Mouse (Mus musculus) ES-E14 (cell line): ENCODE data around the gene Hist1h4f. TPM values are rescaled to one million over a fixed set of nuclear protein-coding genes. Genes with fewer than 3 reads are reported as not detected.
"Not testable (repeated sequence)": the region's sequence is repeated elsewhere in the genome, so short reads cannot be mapped to it uniquely, and the experiment has no call there.

Experiments used
- DNase-seq: peaks from one replicate; pipeline ENCODE4 v3.0.0-alpha.2; 2013; ENCODE audit warnings: low read depth, low spot score
- H3K27ac ChIP-seq: 2 replicates; pipeline ENCODE4 v1.5.1; 2012; ENCODE audit warnings: low read depth, mild to moderate bottlenecking, low read length, moderate library complexity, mixed read lengths; ENCODE audit not compliant: poor library complexity, insufficient read depth, severe bottlenecking
- H3K36me3 ChIP-seq: 2 replicates; pipeline ENCODE4 v1.6.1; 2012; ENCODE audit warnings: mild to moderate bottlenecking, low read length, moderate library complexity, mixed read lengths; ENCODE audit not compliant: control insufficient read depth, poor library complexity, insufficient read depth, severe bottlenecking
- H3K4me1 ChIP-seq, 2 experiments: fragments of 150-350 bp in 1 of 2; sonication (generic) in 1 of 2; 2 replicates each; pipeline ENCODE4 v1.6.1; 2012; ENCODE audit warnings: low read length in 2 of 2, mild to moderate bottlenecking in 1 of 2, mixed read lengths in 1 of 2; ENCODE audit not compliant: control insufficient read depth in 2 of 2, insufficient read depth in 2 of 2, poor library complexity in 1 of 2
- H3K4me3 ChIP-seq, 2 experiments: fragments of 150-350 bp in 1 of 2; sonication (generic) in 1 of 2; 2 replicates each; pipeline ENCODE4 v1.5.1; 2012; ENCODE audit warnings: low read length in 2 of 2, low read depth in 1 of 2, mild to moderate bottlenecking in 1 of 2, mixed read lengths in 1 of 2; ENCODE audit not compliant: insufficient read depth in 1 of 2, poor library complexity in 1 of 2, severe bottlenecking in 1 of 2
- H3K9ac ChIP-seq: 2 replicates; pipeline ENCODE4 v1.6.1; 2012; ENCODE audit warnings: low read depth, mild to moderate bottlenecking, low read length, mixed read lengths; ENCODE audit not compliant: poor library complexity, insufficient read depth, severe bottlenecking
- H3K9me3 ChIP-seq: fragments of 150-350 bp; sonication (generic); 2 replicates; pipeline ENCODE4 v1.6.1; 2012; ENCODE audit warnings: low read depth, mild to moderate bottlenecking, low read length; ENCODE audit not compliant: control insufficient read depth, insufficient read depth
- CHD2 ChIP-seq: IDR thresholded peaks from 2 replicates; pipeline ENCODE4 v1.6.1; 2014; ENCODE audit warnings: mild to moderate bottlenecking, low read depth, low read length, inconsistent platforms
- HCFC1 ChIP-seq: IDR thresholded peaks from 2 replicates; pipeline ENCODE4 v1.6.1; 2012; ENCODE audit warnings: low read length, inconsistent platforms, borderline replicate concordance; ENCODE audit not compliant: insufficient read depth
- MAFK ChIP-seq: IDR thresholded peaks from 2 replicates; pipeline ENCODE4 v1.6.1; 2014; ENCODE audit warnings: mild to moderate bottlenecking, low read depth, low read length, inconsistent platforms; ENCODE audit not compliant: insufficient read depth
- ZC3H11A ChIP-seq: IDR thresholded peaks from 2 replicates; pipeline ENCODE4 v1.6.1; 2012; ENCODE audit warnings: low read depth, mild to moderate bottlenecking, inconsistent platforms, low read length, borderline replicate concordance
- ZNF384 ChIP-seq: IDR thresholded peaks from 2 replicates; pipeline ENCODE4 v1.6.1; 2012; ENCODE audit warnings: low read depth, low read length, inconsistent platforms
- in situ Hi-C, 2 experiments: fragments of 600-800 bp; cut with MboI; formaldehyde crosslinking; loops; one replicate each; pipeline ENCODE4 v1.15.1; 2025; ENCODE audit warnings: low sequenced_read_pairs in 2 of 2, inconsistent platforms in 1 of 2; ENCODE audit not compliant: unreplicated experiment in 2 of 2
- total RNA-seq: library from RNA; depleted of rRNA; stranded (reverse); fragments of 300-350 nt; gene quantifications from 2 replicates; pipeline ENCODE4 v1.2.3, GENCODE M21; 2012

The Hist1h4f gene
- total RNA-seq, 1 experiment: 2,172 TPM

DNA sequence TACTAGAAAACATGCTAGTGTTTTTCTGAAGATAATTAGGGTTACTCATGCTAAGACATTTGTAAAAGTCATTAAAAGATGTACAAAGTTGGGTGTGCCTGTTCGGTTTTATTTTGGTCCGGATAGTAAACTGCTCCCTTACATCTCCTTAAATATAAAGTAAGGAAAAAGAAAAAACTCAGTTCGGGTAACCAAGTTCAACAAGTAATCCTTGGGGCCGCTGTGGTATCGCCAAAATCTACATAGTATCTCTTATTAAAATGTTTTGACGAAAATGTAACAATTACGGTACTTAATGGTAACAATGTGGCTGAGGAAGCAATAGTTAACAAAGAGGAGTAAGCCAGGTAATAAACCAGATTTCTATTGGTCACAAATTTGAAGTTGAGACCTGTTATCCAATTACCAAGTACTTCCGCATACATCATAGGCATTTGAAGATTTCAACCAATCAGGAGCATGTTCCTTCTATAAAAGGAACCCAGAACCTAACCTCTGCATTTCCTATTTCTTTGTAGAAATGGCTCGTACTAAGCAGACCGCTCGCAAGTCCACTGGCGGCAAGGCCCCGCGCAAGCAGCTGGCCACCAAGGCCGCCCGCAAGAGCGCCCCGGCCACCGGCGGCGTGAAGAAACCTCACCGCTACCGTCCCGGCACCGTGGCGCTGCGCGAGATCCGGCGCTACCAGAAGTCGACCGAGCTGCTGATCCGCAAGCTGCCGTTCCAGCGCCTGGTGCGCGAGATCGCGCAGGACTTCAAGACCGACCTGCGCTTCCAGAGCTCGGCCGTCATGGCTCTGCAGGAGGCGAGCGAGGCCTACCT is 7.3 kb downstream of the Hist1h4f start, which contains the start of gene Hist1h3f:
Hist1h3f (plus strand) TSS at position 88 of the 822 bp plus-strand sequence.
- TF ChIP-seq ZNF384: no peak
- peak; percentile 49; the same call in 1 of the 2 replicates for TF ChIP-seq HCFC1
- no peak for TF ChIP-seq ZC3H11A
- peak; percentile 91 for TF ChIP-seq CHD2
- no peak for TF ChIP-seq MAFK
- no peaks in the 10 kb centered on the region; a peak in 1 of 4 replicates for H3K4me1 ChIP-seq
- H3K4me3 ChIP-seq: peak within 1 kb of the TSS; percentile 70 to 73
- H3K27ac ChIP-seq: peak within 1 kb of the TSS; percentile 86
- peak; percentile 90 for DNase-seq
- no peaks in the 10 kb centered on the region for H3K36me3 ChIP-seq
- peak within 1 kb of the TSS; percentile 75 for H3K9ac ChIP-seq
- in situ Hi-C loops: loop anchor here in 1 of 2 experiments (25.0 kb wide), 1 partner anchor 1507 kb away; the partner anchor contains the start of genes Hist1h2ag, Hist1h2ah, Hist1h2bj and Hist1h2bk
- no peaks in the 10 kb centered on the region for H3K9me3 ChIP-seq

DNA sequence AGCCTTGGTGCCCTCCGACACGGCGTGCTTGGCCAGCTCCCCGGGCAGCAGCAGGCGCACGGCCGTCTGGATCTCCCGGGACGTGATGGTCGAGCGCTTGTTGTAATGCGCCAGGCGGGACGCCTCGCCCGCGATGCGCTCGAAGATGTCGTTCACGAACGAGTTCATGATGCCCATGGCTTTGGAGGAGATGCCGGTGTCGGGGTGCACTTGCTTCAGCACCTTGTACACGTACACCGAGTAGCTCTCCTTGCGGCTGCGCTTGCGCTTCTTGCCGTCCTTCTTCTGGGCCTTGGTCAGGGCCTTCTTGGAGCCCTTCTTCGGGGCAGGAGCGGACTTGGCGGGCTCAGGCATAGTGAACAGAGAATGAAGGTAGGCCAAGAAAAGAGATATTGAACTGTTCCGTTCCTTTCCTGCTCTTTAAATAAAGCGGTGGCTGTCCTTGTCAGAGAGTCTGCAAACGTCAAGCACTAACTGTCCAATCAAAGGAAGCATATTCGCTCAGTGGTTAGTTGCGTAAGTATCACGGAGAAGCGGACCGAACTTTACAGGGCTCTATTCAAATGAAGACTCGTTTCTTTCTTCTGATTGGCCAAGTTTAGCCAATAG is 8.3 kb downstream of the Hist1h4f start, which contains the start of gene Hist1h2bh:
Hist1h2bh (minus strand) TSS at position 394 of the 609 bp plus-strand sequence.
- not testable (repeated sequence) for H3K4me1 ChIP-seq, H3K9me3 ChIP-seq, H3K36me3 ChIP-seq, DNase-seq
- Histone ChIP-seq H3K27ac (peak within 1 kb of the TSS; percentile 76; the same call in 1 of the 2 replicates), H3K4me3 (peak within 1 kb of the TSS; percentile 70 to 71), H3K9ac (peak within 1 kb of the TSS; percentile 65)
- in situ Hi-C loops: loop anchor here in 1 of 2 experiments (25.0 kb wide), 1 partner anchor 1506 kb away; the partner anchor contains the start of genes Hist1h2ag, Hist1h2ah, Hist1h2bj and Hist1h2bk

DNA sequence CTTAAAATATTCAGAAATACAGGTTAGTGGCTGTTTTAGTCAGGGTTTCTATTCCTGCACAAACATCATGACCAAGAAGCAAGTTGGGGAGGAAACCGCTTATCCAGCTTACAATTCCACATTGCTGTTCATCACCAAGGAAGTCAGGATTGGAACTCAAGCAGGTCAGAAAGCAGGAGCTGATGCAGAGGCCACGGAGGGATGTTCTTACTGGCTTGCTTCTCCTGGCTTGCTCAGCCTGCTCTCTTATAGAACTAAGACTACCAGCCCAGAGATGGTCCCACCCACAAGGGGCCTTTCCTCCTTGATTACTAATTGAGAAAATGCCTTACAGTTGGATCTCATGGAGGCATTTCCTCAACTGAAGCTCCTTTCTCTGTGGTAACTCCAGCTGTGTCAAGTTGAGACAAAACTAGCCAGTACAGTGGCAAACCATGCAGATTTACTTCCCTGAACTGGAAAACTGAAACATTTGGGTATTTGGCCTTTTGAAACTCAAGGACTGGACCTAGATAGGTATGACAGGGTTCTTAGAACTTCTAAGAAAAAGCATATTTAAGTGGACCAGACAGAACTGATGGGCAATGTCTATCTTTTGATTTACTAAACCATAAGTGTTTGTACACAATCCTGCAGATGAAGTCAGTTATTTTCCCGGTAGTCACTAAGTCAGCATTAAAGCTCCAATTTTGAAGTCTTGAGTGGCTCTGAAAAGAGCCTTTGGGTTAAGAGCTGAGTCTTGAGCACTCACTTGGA is 9.0 kb downstream of the Hist1h4f start:
- not testable (repeated sequence) for DNase-seq, H3K4me1 ChIP-seq, H3K36me3 ChIP-seq, H3K9me3 ChIP-seq
- H3K27ac ChIP-seq: peak overlapping the region; percentile 49; the same call in 1 of the 2 replicates
- in situ Hi-C loops: loop anchor here in 1 of 2 experiments (25.0 kb wide), 1 partner anchor 1505 kb away; the partner anchor contains the start of genes Hist1h2ag, Hist1h2ah, Hist1h2bj and Hist1h2bk
- H3K4me3 ChIP-seq: peak overlapping the region; percentile 45 to 71
- H3K9ac ChIP-seq: peak overlapping the region; percentile 42

DNA sequence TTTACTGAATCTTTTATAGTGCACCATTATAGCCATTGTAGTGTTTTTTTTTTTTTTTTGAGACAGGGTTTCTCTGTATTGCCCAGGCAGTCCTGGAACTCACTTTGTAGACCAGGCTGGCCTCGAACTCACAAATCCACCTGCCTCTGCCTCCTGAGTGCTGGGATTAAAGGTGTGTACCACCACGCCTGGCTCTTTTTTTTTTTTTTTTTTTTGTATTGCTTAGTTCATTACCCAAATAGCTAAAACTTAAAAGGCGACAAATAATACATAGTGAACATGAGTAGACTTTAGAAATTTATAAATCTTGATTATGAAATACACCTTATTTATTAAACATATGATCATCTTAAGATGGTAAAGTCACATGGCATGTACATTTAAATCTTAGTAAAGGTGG is 10.0 kb downstream of the Hist1h4f start:
- Histone ChIP-seq H3K4me1 (no peaks in the 10 kb centered on the region; a peak in 1 of 4 replicates), H3K9ac (no peak overlapping the region), H3K27ac (no peak overlapping the region), H3K9me3 (no peaks in the 10 kb centered on the region), H3K36me3 (no peaks in the 10 kb centered on the region), H3K4me3 (no peak overlapping the region)
- in situ Hi-C loops: loop anchor here in 1 of 2 experiments (25.0 kb wide), 1 partner anchor 1504 kb away; the partner anchor contains the start of genes Hist1h2ag, Hist1h2ah, Hist1h2bj and Hist1h2bk
- 0 out of 2 replicates have a peak, but pooled peaks have one; percentile 38 for TF ChIP-seq ZNF384
- TF ChIP-seq HCFC1: no peak
- no peak for DNase-seq

DNA sequence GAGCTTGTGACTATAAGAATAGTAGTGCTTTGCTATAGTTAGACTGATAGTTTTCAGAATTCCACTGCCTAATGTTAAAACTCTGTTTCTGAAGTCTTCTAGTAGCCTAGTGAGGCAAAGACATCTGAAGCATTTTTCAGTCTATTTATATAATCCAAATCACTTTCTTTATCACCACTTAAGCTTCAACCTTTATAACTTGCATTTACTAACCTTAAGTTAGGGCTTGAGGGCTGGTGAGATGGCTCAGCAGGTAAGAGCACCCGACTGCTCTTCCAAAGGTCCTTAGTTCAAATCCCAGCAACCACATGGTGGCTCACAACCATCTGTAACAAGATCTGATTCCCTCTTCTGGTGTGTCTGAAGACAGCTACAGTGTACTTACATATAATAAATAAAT is 11.6 kb downstream of the Hist1h4f start:
- not testable (repeated sequence) for H3K4me3 ChIP-seq, H3K27ac ChIP-seq
- in situ Hi-C loops: loop anchor here in 1 of 2 experiments (25.0 kb wide), 1 partner anchor 1503 kb away; the partner anchor contains the start of genes Hist1h2ag, Hist1h2ah, Hist1h2bj and Hist1h2bk

More for the DNA sequence above, 11.6 kb downstream of the Hist1h4f start:
- not testable (repeated sequence) for H3K4me1 ChIP-seq, H3K9ac ChIP-seq, H3K36me3 ChIP-seq, DNase-seq, H3K9me3 ChIP-seq
